Mouse (Mus musculus) kidney, adult 18-20 months (tissue): ENCODE measurements around the gene Ndufs8.

Experiments used
- DNase-seq: peaks from one replicate; pipeline ENCODE4 v3.0.0; 2021

The Ndufs8 gene

GRCm38 (mm10) chr19:3903648-3904362, 8.8 kb downstream of the Ndufs8 start:
- DNase-seq, result no peak

- DNase-seq, result no peak
Measured at GRCm38 (mm10) chr19:3902966-3903365, 9.6 kb downstream of the Ndufs8 start.

GRCm38 (mm10) chr19:3899618-3900017, 13.0 kb downstream of the Ndufs8 start:
- DNase-seq, result no peak

- DNase-seq, result no peak
Measured at GRCm38 (mm10) chr19:3898952-3899351, 13.6 kb downstream of the Ndufs8 start.

GRCm38 (mm10) chr19:3897557-3897956, 15.0 kb downstream of the Ndufs8 start:
- DNase-seq, result no peak

- no peak for DNase-seq
Measured at GRCm38 (mm10) chr19:3896208-3896607, 16.4 kb downstream of the Ndufs8 start.

- no peak for DNase-seq
Measured at GRCm38 (mm10) chr19:3895171-3895631, 17.4 kb downstream of the Ndufs8 start.

GRCm38 (mm10) chr19:3894294-3894693, 18.3 kb downstream of the Ndufs8 start:
- DNase-seq, result no peak

- no peak for DNase-seq
Measured at GRCm38 (mm10) chr19:3893545-3894116, 18.9 kb downstream of the Ndufs8 start.

GRCm38 (mm10) chr19:3890181-3890580, 22.4 kb downstream of the Ndufs8 start:
- no peak for DNase-seq

GRCm38 (mm10) chr19:3889096-3889495, 23.5 kb downstream of the Ndufs8 start:
- DNase-seq, result no peak

GRCm38 (mm10) chr19:3884325-3884990, 28.1 kb downstream of the Ndufs8 start:
- no peak for DNase-seq

- no peak for DNase-seq
Measured at GRCm38 (mm10) chr19:3882214-3882613, 30.4 kb downstream of the Ndufs8 start.

- peak; percentile 45 for DNase-seq
Measured at GRCm38 (mm10) chr19:3880054-3880848, 32.3 kb downstream of the Ndufs8 start.

- no peak for DNase-seq
Measured at GRCm38 (mm10) chr19:3875045-3875444, 37.5 kb downstream of the Ndufs8 start.

GRCm38 (mm10) chr19:3872373-3872772, 40.2 kb downstream of the Ndufs8 start:
- peak; percentile 61 for DNase-seq

- DNase-seq, result no peak
Measured at GRCm38 (mm10) chr19:3871468-3871867, 41.1 kb downstream of the Ndufs8 start.

- no peak for DNase-seq
Measured at GRCm38 (mm10) chr19:3868290-3868689, 44.3 kb downstream of the Ndufs8 start.

- DNase-seq, result no peak
Measured at GRCm38 (mm10) chr19:3864960-3865359, 47.6 kb downstream of the Ndufs8 start.

- no peak for DNase-seq
Measured at GRCm38 (mm10) chr19:3862713-3863112, 49.9 kb downstream of the Ndufs8 start.
